Mouse (Mus musculus) left cerebral cortex, adult 2 months (tissue): ENCODE results near the gene Sipa1l2. TPM values are rescaled to one million over a fixed set of nuclear protein-coding genes. Genes with fewer than 3 reads are reported as not detected.

Experiments
- DNase-seq, 2 experiments: peaks; one replicate each; pipeline ENCODE4 v3.0.0; 2021 to 2022; ENCODE audit warnings: low spot score in 2 of 2, mixed read lengths in 1 of 2; ENCODE audit errors: extremely low spot score in 1 of 2
- H3K27ac ChIP-seq: fragments of 200-600 bp; 2 replicates; pipeline ENCODE4 v1.8.1; 2022
- H3K4me3 ChIP-seq: fragments of 200-600 bp; 2 replicates; pipeline ENCODE4 v1.8.1; 2022
- CTCF ChIP-seq: fragments of 200-600 bp; IDR thresholded peaks from 2 replicates; pipeline ENCODE4 v1.8.1; 2022; ENCODE audit warnings: antibody characterized with exemption, mild to moderate bottlenecking, moderate library complexity
- intact Hi-C: fragments of 180-260 bp; cut with DNase I; formaldehyde crosslinking; loops from one replicate; pipeline ENCODE4 v1.15.1; 2025
- total RNA-seq, 2 experiments: library from RNA; stranded (reverse); gene quantifications; 2 replicates each; pipeline ENCODE4 v1.2.3; 2021

The Sipa1l2 gene
- total RNA-seq, 2 experiments from 2014 or later: 44.1 to 47.9 TPM

- no peak overlapping the region for H3K27ac ChIP-seq
- no peak for TF ChIP-seq CTCF
- DNase-seq: no peak
- H3K4me3 ChIP-seq: no peak overlapping the region
- intact Hi-C loops: no loop called here
These were observed 104.3 kb downstream of the Sipa1l2 start for GRCm38 (mm10) chr8:125465156-125465821.

GRCm38 (mm10) chr8:125462901-125463300 is 106.7 kb downstream of the Sipa1l2 start:
- no peak for TF ChIP-seq CTCF
- intact Hi-C loops: no loop called here

GRCm38 (mm10) chr8:125461504-125461903 is 108.1 kb downstream of the Sipa1l2 start:
- intact Hi-C loops: no loop called here
- TF ChIP-seq CTCF: no peak
- DNase-seq: no peak
- no peak overlapping the region for H3K4me3 ChIP-seq
- H3K27ac ChIP-seq: no peak overlapping the region

More at GRCm38 (mm10) chr8:125462901-125463300, 106.7 kb downstream of the Sipa1l2 start:
- no peak for DNase-seq
- no peak overlapping the region for H3K27ac ChIP-seq
- no peak overlapping the region for H3K4me3 ChIP-seq

GRCm38 (mm10) chr8:125460602-125461001 is 109.0 kb downstream of the Sipa1l2 start:
- intact Hi-C loops: no loop called here
- DNase-seq: no peak
- Histone ChIP-seq H3K4me3 (no peak overlapping the region), H3K27ac (no peak overlapping the region)
- TF ChIP-seq CTCF: no peak

- no peak for TF ChIP-seq CTCF
- DNase-seq: no peak
- Histone ChIP-seq H3K4me3 (no peak overlapping the region), H3K27ac (no peak overlapping the region)
- intact Hi-C loops: no loop called here
These were observed 120.6 kb downstream of the Sipa1l2 start for GRCm38 (mm10) chr8:125449048-125449447.

- H3K4me3 ChIP-seq: no peak overlapping the region
- no peak overlapping the region for H3K27ac ChIP-seq
- TF ChIP-seq CTCF: no peak
- intact Hi-C loops: no loop called here
- DNase-seq: no peak
These were observed 122.1 kb downstream of the Sipa1l2 start for GRCm38 (mm10) chr8:125447543-125447942.

- TF ChIP-seq CTCF: no peak
- Histone ChIP-seq H3K27ac (no peak overlapping the region), H3K4me3 (no peak overlapping the region)
- DNase-seq: no peak
- intact Hi-C loops: no loop called here
These were observed 123.4 kb downstream of the Sipa1l2 start for GRCm38 (mm10) chr8:125446236-125446635.

GRCm38 (mm10) chr8:125445225-125445609 is 124.4 kb downstream of the Sipa1l2 start:
- intact Hi-C loops: no loop called here
- Histone ChIP-seq H3K27ac (no peak overlapping the region), H3K4me3 (no peak overlapping the region)
- no peak for DNase-seq
- no peak for TF ChIP-seq CTCF

- intact Hi-C loops: no loop called here
- no peak for DNase-seq
- no peak overlapping the region for H3K4me3 ChIP-seq
- H3K27ac ChIP-seq: no peak overlapping the region
- no peak for TF ChIP-seq CTCF
These were observed 125.0 kb downstream of the Sipa1l2 start for GRCm38 (mm10) chr8:125444457-125445224.

GRCm38 (mm10) chr8:125435320-125436100 is 134.1 kb downstream of the Sipa1l2 start:
- no peak overlapping the region for H3K27ac ChIP-seq
- H3K4me3 ChIP-seq: no peak overlapping the region
- intact Hi-C loops: no loop called here
- no peak for TF ChIP-seq CTCF
- no peak for DNase-seq

- TF ChIP-seq CTCF: no peak
- H3K4me3 ChIP-seq: no peak overlapping the region
- intact Hi-C loops: no loop called here
- no peak overlapping the region for H3K27ac ChIP-seq
- no peak for DNase-seq
These were observed 135.5 kb downstream of the Sipa1l2 start for GRCm38 (mm10) chr8:125434151-125434550.

GRCm38 (mm10) chr8:125431321-125431720 is 138.3 kb downstream of the Sipa1l2 start:
- Histone ChIP-seq H3K4me3 (no peak overlapping the region), H3K27ac (no peak overlapping the region)
- no peak for TF ChIP-seq CTCF
- intact Hi-C loops: no loop called here
- no peak for DNase-seq
